Mouse (Mus musculus) embryo, embryonic 10.5 days (tissue): ENCODE measurements around the gene Prg3.
A peak's percentile ranks its signal among the peaks of the same experiment; 100 is the strongest.

Experiments used
- DNase-seq: peaks from one replicate; pipeline ENCODE4 v3.0.0-alpha.2; 2015; ENCODE audit warnings: low spot score

Prg3 gene

DNA sequence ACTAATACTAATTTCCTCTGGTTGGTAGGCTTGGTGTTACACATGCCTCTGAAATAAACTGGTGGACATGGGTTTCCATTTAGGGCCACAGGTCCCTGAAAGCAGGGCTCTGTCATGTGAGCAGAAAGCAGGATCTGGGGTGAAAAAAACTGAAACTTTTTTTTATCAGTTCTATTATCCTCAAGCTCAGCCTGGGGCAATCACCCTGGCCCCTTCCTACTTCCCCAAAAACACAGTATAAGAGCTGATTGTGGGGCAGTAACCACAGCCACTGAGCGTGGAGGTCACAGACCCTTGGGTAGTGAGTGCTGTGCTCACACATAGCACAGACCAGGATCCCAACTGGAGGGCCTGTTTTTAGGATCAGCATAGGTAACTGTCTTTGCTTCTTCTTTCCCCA lies at the start of gene Prg3:
Gene Prg3 (plus strand): TSS at position 286 of the 400 bp plus-strand sequence.
- no peak for DNase-seq

DNA sequence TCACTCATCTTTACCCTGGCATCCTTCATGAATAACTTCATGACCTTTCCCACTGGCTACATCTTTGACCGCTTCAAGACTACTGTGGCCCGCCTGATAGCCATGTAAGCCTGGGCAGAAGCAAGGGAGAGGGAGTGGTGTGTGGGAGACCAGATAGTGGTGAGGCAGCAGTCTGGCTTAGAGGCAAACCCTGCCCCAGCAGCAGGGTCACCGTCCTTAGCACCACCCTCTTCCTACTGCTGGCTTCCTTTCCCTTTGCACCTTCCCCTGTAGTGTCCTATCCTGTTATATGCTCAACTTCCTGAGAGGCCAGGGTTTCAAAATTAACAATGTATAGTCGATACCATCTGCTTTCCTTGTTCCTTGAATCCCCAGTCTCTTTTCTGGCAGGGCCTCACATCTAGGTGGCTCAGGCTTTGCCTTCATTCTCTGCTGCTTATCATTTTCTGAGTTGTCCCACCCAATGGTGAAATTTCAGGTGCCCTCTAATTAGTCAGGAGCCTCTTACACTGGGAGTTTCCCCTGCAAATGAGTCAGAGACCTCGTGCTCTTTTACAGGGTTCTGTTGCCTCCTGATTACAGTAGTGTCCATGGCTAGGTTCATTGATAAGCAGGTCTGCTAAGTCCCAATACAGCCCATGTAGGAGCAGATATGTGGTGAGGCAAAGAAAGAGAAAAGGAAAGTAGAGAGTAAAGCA lies 49.6 kb upstream of the Prg3 start:
- DNase-seq: peak; percentile 16

DNA sequence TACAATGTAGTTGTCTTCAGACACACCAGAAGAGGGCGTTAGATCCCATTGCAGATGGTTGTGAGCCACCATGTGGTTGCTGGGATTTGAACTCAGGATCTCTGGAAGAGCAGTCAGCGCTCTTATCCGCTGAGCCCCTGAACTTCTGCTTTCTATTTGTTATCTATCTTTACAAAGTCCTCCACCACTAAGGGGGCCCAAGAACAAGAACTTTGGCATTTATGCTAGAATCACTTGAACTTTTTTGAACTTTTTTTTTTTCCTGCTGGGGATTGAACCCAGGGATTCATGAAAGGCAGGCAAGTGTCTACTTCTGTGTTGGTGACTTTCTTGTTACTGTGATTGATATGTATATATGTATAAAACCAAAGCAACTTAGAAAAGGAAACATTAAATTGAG lies 48.7 kb upstream of the Prg3 start:
- no peak for DNase-seq

DNA sequence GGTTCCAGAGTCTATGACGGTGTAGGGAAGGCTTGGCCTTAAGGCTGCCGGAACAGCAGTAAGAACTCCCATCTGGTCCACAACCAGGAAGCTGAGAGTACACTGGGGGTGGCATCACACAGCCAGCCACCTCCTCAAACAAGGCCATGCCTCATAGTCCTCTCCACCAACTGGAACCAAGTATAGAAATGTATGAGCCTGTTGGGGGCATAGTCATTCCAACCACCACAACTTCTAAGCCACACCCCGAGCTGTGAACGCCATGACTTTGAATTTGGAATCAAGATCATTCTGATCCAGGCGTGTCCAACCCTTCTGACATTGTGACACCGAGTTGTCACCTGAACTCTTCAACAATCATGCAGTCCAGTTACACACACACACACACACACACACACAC lies 48.3 kb upstream of the Prg3 start:
- no peak for DNase-seq

GRCm38 (mm10) chr2:84941332-84941731 lies 46.7 kb upstream of the Prg3 start:
- no peak for DNase-seq

DNA sequence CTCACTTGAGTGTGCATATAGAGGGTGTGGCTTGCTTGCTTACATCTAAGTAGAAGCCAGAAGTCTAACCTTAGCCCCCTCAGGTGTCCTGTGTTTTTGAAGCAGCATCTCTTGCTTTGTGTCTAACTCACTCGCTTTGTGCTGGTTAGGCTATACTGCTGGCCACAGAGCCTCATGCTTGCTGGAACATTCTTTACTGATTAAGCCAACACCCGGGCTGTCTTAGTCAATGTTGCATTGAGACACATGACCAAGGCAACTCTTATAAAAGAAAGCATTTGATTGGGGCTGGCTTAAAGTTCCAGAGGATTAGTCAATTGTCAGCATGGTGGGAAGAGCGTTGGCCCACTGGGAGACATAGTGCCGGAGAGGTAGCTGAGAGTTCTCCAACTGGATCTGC lies 46.2 kb upstream of the Prg3 start:
- no peak for DNase-seq

GRCm38 (mm10) chr2:84947154-84947771 lies 40.8 kb upstream of the Prg3 start:
- DNase-seq: no peak

GRCm38 (mm10) chr2:84948252-84948651 lies 39.8 kb upstream of the Prg3 start:
- no peak for DNase-seq

DNA sequence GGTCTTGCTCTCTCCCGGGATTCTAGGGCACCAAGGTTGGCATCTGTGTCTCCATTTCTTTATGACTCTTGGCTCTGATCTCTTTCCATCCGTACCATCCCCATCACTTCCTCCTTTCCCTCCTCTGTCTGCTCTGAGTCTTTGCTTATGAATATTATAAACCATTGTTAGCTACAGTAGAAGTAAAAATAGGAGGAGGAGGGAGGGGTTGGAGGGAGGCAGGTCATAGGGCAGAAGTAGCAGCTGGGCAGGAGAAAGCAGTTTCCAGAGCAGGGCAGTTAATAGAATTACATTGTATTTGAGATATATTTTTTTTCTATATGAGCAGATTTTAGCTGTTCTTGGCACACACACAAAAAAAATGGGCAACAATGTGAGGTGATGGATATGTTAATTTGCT lies 39.3 kb upstream of the Prg3 start:
- DNase-seq: no peak

DNA sequence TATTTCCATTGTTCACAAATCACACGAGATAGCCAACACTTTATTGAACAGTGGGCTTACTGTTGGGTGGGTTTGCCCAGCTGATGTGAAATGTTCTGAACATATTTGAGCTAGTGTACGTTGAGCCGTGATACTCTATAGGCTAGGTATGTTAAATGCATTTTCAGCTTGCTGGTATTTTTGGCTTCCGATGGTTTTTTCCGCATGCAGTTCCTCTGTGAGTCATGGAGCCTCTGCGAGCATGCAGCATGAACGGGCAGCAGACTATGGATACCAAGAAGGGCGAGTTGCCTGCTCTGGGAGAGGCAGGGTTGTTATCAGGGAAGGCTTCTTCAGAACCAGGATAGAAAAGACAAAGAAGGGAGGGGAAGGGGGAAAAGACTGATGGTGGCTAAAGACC lies 37.0 kb upstream of the Prg3 start:
- no peak for DNase-seq

DNA sequence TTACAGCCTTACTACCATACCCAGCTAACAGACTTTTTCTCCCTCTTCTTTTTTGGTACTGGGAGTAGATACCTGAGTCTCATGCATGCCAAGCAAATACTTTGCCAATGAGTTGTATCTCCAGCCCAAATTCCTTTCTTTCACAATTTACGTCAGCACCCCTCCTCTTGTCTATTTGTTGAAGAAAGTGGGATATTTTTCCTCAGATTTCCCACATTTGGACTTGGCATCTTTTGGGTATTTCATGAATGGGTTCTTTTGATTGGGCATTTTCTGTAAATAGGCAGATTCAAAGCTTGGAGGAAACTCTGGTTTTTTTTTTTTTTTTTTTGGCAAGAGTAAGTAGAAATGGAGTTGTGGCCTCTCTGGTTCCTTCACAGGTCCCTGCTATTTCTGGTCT lies 35.8 kb upstream of the Prg3 start:
- DNase-seq: no peak

DNA sequence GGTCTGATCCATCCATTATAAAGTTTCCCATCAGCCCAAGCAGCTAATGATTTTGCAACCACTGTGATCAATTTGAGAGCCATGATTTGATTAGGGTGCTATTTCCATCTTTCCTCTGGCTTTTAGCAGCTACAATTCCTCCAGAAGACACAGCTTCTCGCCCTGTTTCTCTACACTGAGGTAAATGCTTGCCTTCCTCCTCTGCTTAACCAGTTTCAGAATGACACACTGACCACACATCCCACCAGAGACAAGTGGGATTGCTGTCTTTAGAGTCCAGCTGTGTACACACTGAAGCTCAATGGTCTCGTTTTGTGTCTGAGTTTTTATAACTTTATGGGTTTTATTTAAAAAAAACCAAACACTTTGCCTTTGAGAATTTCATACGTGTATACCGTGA lies 35.3 kb upstream of the Prg3 start:
- DNase-seq: no peak

DNA sequence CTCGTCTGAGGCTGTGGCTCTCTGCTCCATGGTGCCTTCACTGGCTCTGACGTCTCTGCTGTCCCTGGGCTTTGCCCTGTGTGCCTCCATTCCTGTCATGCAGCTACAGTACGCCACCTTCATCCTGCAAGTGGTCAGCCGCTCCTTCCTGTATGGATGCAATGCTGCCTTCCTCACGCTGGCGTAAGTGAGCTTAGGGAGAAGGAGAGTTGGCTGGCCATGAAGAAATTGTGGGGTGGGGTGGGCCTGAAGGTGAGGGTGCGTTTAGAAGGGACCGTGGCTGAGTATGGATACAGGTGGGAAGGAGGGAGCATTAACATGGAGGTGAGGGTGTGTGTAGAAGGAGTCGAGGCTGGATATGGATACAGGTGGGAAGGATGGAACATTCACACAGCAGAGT lies 32.6 kb upstream of the Prg3 start:
- no peak for DNase-seq

GRCm38 (mm10) chr2:84956274-84956673 lies 31.7 kb upstream of the Prg3 start:
- DNase-seq: peak; percentile 74

DNA sequence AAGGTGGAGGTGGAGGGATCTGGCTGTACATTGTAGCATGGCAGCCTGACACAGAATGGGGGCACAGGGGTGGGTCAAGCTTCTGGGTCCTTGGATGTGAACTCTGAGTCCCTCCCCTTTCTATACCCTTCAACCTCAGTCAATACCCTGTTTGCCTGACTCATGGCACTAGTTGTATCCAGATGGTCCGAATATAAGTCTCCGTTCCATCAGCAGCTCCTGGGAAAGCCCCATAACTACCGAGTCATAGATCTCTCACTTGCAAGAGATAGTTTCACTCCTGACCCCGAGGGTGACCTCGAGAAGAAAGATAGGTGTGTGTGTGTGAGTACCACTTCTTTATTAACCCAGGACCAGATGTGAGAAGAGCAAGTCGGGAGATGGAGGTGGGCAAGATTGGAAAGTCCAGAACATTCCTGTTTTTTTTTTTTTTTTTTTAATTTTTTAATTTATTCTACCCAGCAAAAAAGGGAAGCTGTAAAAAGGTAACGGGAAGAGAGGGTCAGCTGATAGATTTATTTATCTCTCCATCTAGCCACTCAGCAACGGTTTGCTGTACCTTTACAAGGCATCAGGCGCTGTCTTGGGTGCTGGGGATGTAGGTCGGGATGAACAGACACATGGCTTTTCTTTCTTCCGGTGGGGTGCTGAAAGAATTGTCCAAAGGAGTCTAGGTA lies 29.3 kb upstream of the Prg3 start:
- DNase-seq: no peak

GRCm38 (mm10) chr2:84961300-84961699 lies 26.7 kb upstream of the Prg3 start:
- DNase-seq: no peak

- no peak for DNase-seq
Observed at GRCm38 (mm10) chr2:84961901-84962300, 26.1 kb upstream of the Prg3 start.

DNA sequence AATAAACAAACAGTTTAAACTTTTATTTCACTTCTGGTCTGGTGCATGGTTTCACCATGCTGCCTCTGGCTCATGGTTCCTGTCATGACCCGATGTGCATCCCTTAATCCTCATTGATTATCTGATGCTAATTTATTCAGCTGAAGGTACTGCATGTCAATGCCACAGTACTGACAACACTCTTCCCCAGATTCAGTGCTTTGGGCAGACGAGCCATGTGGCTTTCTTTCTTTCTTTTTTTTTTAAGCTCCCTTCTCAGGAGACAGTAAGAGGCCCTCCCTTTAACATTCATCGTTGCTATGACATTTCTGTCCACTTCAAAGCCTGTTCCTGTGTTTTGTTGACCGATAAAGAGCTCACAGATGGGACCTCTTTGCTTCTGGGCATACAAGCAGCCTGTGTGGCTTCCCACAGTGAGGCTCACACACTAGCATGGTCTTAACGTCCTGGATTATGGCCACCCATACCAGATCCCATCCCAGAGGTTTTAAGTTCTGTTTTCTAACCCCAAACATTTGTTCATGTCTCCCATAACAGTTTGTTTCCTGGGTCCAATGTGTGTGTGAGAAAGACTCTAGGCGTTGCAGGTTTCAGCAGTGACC lies 25.0 kb upstream of the Prg3 start:
- peak; percentile 15 for DNase-seq

DNA sequence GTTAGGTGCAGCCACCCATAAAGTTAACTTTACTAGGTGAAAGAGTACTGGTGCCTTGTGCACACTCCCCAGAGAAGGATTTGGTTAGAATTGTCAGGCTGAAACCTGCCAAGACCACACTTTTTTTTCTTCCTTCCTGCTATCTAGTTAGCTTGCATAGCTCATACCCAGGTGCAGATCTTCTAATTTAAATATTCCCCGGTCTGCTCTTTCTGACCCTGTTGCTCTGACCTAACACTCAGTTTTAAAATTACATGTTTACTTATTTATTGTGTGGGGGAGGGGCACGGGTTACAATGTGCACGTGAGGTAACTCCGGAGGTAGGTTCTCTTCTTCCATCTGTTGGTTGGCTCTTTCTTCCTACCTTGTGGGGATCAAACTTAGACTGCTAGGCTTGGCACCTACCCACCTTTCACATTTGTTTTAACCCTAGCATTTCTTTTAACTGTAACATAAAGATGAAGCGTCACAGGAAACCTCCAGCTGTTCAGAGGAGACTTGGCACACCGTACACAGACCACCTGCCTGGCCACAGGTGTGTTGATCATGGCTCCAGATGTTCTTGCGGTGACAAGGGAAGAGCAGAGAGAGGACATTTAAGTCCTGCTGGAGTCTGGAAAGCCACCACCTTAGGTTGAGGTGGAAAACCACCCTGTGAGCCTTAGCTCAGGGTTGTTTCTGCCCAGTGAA lies 23.8 kb upstream of the Prg3 start:
- DNase-seq: no peak

GRCm38 (mm10) chr2:84967318-84967991 lies 20.6 kb upstream of the Prg3 start:
- no peak for DNase-seq

DNA sequence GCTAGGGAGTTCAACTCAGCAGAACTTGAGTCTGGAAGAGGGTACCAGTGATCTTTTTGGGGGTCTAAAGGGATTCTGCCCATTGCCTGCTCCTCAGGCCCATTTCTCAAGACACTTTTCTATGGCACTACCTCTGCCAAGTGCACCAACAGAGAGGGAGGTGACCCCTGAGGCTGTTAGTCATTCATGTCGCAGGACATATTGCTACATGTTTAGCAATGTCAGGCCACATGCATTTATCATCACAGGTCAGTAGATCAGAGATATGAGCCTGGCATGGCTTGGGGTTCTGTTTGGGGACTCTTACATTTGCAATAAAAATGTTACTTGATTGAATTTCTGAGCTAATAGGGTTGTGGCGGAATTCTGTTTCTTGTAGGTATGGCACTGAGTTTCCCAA lies 12.4 kb upstream of the Prg3 start:
- no peak for DNase-seq

- no peak for DNase-seq
Observed at GRCm38 (mm10) chr2:84980188-84980587, 7.8 kb upstream of the Prg3 start, which contains the start of gene Prg2. Gene Prg2 (plus strand): TSS chr2:84980461.
